Mouse (Mus musculus): ENCODE results near the gene Prdm16.

GRCm38 (mm10) chr4:154505313-154505712 is 131.4 kb downstream of the Prdm16 start:
- TF ChIP-seq CTCF (IDR thresholded peaks at IDR 0.05; ENCODE audit: low read depth) (no peak), EP300 (IDR thresholded peaks at IDR 0.05; ENCODE audit: low read depth) (no peak)

Data from liver, postnatal 0 days (tissue).